Mouse (Mus musculus) neutrophil, adult 5-6 weeks (primary cell): ENCODE measurements at regions not wholly inside any gene's neighbourhood (a gene's known extent, or its start where the extent isn't known, plus 50 kb on each side); places are given as distances from the start of the nearest gene placed in this dataset.
A peak's percentile ranks its signal among the peaks of the same experiment; 100 is the strongest.

ENCODE experiments used
- ATAC-seq: fragments of 151-379, 151-347 bp; 2 replicates; pipeline ENCODE4 v1.8.0; 2017; ENCODE audit warnings: mild to moderate bottlenecking, moderate TSS enrichment; ENCODE audit not compliant: insufficient number of reproducible peaks, poor library complexity, low FRiP score, severe bottlenecking; ENCODE audit errors: extremely low read depth

DNA sequence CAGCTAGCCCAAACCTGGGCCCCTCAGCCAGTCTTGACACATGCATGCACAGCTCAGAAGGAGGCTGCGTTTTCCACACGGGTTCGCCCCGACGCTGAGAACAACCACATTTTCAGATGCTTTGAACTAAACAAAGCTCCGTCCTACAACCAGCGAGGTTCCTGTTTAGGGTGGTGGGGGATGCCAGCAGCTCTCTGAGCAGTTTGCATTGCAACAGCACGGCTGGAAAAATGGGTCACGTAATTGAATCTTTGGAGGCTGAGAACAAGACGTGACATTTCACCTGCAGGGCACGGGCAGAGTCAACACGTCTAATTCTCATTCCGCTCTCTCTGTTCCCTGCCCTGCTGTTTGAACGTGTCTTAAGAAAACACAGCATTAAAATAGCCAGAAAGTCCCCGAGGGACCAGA lies 119.2 kb downstream of the Syk start:
- no peak for ATAC-seq

DNA sequence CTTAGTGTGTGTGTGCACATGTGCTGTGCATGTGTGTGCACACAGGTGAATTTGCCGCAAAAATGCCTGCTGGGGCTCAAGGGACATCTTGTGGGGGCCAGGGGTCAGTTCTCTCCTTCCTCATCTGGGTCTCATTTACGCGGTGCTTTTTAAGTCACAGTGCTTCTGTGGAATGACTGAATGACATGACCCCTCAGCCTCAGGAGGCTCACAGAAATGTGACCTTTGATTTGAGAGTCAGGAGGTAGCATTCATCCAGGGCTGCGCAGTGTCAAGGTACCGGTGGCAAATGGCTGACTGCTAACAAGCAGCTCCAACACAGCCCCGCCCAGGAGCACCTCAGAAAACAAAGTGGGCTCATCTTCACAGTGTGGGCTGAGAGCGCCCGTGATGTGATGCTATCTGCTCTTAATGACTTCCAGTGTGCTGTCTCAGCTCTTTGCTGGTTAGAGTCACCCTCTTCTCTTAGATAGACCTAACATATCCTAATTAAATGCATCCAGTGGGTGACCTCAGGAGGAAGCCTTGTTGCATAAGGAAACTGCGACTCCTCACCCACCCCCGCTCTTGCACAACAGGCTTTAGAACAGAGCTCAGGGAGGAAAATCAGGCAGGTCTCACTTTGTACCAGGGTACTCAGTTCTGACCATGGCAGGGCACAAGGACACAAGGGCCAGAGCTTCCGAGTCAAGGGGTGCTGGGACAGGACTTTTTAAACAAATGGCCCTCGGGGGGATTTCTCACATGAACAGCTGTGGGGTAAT lies 120.6 kb downstream of the Syk start:
- ATAC-seq, result no peak

DNA sequence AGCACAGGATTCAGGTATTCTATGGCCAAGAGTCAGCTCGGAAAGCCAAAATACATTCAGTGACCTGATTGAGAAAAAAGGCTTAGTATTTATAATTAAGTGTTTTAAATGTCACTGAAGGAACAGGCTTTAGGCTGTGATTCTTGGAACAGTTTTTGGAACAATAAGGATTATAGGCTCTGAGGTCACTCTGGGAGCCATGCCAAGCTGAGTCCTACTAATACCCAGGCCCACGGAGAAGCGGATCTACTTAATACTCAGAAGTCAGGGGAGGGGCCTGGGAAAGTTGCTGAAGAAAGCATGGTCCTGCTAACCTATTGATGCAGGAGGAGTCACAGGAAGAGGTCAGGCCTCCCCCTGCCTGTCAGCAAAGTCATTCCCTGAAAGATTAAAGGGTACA lies 121.7 kb downstream of the Syk start:
- ATAC-seq, result no peak

DNA sequence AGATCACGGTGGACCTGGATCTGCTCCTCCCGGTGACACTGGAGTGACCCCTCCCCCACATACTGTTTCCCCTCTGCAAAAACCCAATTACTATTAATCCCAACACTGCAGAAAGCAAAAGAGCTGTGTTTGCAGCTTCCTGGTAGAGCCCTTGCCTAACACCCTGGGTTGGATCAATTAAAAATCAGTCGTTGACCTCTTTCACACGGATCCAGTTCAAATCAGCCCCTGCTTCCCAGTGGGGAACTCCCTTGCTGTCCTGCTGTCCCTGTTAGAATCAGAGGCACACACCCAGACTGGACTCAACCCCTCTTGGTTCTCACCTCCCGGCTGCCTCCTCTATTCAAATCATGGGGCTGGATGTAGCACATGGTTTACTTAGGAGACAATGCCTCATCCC lies 126.6 kb downstream of the Syk start:
- no peak for ATAC-seq

DNA sequence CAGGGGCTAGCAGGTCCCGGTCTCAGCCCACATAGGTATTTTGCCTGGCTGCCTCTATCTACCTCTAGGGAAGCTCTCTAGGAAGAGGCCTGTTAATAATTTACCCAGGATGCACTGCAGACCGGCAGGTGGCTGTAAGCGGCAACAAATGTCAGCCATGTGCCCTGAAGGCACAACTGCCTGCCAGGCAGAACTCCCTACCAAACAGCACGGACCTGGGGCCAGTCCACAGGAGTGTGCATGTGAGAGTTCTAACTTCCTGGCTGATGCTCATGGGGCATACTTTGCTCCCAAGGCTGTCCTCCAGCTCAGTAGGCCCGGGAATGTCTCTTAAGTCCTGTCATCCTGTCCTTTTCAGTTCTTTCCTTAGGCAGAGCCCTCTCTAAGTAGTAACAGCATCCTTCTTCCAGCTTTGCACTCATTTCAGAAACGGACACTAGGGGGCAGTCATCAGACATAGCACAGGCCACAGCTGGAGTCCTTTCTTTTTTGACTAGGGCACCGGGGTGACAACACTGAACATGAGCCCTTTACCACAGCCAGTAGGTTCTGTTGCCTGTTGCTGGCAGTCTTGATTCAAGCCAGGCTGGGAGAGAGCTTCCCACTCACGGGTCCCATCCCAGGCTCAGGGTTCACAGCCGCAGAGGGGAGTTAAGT lies 128.9 kb downstream of the Syk start:
- peak; percentile 63 for ATAC-seq

DNA sequence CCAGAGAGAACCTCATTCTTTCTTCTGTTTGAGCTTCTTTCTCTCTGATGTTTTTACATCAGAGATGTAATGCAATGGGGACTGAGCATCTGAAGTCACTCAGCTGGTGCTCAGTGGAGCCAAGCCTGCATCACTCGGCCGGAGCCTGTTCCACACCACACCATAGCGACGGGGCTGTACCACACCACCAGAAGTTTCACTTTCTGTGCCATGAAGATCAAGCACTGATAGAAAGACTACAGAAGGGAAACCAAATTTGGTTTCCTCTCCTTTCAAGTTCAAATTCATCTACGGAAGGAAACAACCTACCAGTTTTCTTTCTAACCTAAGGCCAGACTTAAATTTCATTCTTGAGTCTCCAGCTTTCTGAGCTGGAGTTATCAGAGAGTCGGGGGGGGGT lies 138.5 kb downstream of the Syk start:
- peak; percentile 66; the same call in 1 of the 2 replicates for ATAC-seq

DNA sequence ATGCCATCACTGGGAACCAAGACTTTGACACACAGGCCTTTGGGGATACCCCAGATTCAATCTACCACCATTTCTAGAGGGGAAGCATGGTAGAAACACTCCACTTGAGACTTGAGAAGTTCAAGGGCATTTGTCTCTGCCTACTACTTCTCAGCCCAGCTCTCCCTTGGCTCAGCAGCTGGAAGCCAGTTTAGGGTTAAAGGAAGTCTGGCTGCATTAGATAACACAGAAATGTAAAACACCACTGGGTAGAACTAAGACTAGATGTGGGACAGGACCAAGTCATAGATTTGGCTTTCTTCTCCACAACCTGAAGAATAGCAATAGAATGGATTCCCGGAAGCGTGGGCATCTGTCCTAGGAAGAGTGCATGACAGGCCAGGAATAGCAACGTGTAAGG lies 139.7 kb downstream of the Syk start:
- no peak for ATAC-seq

DNA sequence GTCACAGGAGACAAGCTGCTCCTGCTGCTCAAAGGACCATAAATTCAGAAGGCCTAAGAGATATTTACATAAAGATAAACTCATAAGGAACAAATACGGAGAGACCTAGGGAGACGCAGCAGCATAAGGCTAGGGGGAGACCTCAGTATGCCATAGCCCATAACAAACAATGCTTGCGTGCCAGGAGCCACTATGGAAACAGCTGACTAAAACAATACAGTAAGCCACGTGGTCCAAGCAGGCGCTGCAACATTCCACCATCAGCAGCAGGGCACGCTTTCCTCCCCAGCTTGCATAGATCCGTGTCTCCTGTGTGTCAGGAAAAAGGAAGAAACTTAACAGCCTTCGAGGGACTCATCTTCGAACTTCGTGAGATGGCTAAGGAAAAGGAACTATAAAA lies 143.1 kb downstream of the Syk start:
- no peak for ATAC-seq

DNA sequence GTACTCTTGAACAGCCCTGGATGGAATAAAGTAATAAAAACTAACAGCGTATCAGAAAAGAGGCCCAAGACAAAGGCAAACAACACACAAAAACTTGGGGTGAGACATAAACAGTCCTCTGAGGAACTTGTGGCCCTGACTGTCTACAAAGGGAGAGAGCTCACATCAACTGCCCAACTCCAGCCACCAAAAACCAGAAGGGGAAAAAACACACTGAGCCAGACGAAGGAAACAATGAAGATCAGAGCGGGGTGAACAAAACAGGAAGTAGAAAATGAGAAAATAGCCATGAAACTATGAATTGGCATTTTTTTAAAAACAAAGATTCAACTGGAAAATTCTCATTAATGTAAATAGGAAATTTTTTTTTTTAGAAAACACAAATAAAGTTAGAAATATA lies 143.6 kb downstream of the Syk start:
- ATAC-seq, result no peak

DNA sequence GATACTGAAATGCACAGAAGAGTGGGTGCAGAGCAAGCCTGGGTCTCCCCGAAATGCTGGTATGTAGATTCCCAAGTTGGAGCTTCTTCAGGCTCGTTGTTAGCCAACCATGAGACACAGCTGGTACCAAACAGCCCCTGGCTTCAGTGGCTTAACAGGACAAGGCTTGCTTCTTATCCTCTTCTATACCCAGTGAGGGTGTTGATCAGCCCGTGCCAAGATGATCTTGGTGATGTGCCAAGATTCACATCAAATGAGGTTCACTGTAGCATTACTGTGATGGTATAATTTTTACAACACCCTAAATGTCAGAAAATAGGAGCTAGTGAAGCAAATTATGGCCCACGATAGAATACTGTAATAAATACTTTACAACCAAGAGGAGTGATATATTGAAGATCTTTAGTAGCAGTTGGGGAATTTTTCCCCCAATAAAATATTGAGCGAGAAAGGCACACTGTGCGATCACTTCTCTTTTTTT lies 152.5 kb downstream of the Syk start:
- no peak for ATAC-seq

DNA sequence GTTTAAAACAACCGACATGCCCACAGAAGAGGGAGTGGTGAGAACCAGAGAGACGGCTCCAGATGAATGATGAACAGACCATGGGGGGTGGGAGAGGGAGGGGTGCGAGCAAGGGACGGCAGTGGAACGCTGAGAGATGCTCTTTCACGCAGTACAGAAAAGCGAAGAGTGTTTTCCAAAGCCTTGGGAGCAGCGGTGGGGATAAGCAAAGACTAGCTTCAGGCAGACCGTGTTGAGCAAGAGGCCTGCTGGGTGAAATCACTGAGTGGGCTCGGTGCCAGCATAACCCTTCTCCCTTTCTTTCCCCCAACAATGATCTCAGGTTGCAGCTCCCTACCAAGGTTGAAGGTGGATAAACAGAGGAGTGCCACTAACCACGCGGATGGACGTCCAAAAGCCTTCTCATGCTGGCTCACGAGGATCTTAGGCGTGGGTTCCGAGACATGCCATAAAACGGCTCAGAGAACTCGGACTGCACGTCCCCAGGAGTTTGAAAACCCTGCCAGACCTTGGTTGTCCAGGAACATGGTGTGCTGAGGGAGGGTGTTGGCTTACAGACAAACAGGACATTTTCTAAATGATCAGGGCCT lies 153.1 kb downstream of the Syk start:
- no peak for ATAC-seq

DNA sequence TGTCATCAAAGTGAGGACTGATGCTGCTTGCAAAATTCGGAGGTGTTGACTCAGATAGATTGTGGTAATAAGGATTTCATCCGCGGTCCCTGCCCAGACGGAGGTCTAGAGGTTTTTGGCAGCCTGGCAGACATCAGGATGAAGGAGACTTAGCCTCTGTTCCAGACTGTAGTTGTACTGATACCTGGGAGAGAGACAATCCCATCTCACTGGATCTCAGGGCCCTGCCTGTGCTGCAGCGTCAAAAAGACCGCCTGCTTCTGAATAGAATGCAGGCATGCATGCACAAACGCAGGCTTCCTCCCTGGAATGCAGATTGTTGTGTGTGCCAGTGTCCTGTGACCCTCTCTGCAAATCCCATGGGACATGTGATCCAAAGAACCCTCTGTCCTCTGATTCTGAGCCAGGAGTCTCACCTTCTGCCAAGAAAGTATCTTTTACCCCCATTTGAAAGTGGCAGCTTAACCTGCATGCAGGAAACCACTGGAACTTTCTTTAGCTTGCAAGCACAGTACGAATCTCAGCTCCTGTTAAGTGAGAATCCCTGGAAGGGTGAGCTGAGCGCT lies 155.2 kb downstream of the Syk start:
- no peak for ATAC-seq

DNA sequence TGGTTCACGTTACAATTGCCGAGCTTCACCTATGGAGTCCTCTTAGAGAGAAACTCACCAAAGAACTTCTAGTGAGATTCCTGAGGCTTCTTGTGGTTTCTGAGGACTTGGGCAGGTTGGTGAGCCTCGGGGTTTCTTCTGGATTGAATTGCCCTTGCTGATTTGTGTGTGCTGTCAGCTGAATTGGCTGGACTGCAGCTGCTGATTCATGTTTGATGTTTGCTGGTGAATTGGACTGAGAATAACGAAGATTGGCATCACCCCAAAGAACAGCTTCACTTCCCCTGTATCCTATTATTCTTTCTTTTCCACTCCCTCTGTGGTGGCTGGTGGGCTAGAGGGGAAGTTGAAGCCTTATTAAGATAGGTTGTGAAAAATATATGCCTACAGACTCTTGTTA lies 158.4 kb downstream of the Syk start:
- no peak for ATAC-seq

DNA sequence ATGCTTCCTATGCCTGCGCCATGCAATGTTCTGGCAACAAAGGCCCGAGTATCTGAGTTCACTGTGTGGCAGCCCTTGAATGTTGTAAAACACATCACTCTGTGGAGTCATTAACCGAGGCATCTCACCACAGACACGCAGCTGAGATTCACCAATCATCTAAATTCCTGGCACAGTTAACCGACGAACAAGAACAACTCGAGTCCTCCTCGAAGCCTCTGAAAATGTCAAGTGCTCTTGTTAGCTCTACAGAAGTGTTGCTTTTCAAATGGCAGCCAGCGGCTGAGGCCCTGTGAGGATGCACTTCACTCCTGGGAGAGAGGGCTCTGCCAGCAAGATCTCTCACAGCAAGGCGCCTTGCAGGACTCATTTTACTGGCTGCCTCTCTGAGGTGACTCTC lies 173.0 kb downstream of the Syk start:
- no peak for ATAC-seq

DNA sequence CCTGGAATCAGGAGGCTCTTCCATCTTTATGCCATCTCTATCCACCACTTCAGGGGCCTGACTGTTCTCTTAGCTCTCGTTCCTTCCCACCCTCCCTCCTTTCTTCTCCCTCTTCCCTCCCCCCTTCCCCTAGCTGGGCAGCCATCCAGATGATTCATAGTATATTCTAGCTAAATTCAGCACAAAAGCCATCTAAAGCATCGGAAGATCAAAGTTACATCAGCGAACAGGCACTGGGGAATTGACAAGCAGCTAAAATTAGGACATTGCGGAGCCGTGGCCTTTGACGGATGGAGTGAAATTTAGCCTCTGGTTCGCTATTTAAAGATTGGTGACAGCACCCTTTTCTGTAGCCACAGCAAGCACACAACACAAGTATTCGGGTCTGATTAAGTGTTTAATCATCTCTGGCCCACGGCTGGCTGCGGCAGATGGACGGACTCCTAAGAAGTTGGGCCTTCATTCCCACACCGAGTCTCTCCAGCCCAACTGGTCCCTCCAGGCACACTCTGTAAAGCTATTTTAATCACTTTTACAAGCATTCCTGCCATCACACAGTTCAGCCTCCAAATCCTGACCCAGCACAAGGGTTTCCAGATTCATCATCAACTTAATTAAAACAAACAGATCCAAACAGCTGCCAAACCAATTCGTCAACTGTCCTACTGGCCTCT lies 163.8 kb downstream of the Auh start:
- no peak for ATAC-seq

DNA sequence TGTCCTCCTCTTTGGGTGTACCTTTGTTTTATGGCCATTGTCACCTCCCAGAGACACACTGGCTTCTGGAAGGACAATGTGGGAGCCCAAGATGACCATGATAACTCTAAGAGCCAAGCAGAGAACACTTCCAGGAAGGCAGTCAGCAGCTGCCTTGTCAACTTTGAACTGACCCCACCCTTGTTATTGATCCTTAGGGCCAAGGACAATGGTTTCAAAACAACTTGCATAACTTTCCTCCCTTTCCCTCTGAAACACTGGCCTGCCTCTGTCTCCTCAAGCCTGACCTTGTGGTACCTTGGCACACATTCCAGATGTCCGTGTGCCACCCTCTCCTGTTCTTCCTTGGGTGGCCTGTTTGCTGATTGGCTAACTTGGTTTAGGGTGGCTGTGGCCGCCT lies 163.2 kb downstream of the Auh start:
- ATAC-seq, result no peak

DNA sequence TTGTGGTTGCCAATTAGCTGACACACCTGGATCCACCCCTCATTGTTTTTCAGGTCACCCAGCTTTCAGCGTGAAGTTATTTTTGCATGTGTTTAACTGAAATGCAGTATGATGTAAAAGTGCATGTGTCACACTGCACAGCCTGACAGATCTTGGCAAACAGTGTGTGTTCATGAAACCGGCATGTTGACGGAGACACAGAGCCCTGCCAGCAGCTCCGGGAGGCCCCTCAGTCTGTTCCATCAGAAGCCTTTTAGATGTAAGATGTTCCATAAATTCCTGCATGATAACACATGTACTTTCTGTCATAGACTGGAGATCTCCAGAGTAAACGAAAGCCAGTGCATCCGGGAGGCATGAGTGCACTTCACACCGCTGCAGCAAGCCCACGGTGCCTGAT lies 159.5 kb downstream of the Auh start:
- ATAC-seq, result no peak

DNA sequence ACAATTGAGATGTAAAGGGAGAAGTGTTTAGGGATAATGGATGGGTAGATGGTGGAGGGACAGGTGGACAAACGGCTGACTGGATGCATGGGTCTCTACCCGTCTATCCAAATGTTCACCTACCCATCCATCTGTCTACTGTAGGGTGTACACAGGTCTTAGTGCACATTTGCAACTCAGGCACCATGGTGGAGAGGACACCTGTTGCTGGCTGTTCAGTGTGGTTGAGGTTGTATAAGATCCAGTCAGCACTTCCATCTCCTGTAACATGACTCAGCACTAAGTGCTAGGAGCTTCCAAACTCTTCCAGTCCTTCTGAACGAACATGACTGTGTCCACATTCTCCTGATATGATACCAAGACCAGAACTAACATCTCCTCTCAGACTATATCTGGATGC lies 158.0 kb downstream of the Auh start:
- ATAC-seq, result no peak

DNA sequence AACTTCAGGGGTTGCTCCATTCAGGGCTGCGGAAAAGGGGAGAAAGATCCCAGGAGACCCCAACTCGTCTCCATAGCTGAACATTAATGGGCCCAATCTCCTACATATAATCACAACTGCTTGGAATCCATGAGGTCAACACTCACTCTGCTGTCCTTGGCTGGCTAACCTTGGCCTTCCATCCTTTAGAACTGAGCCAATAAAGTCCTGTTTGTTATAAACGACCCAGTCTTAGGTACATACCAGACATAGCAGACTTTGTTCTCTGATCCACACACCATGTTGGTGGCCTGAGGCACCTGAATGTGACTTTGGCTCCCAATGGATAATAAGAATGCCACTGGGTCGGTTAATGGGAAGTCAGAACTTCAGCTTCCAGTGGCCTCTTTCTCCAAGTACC lies 157.4 kb downstream of the Auh start:
- ATAC-seq, result no peak
